Mouse (Mus musculus): ENCODE data around the gene Xlr5a. TPM values are rescaled to one million over a fixed set of nuclear protein-coding genes. Genes with fewer than 3 reads are reported as not detected.
"Not testable (repeated sequence)": the region's sequence is repeated elsewhere in the genome, so short reads cannot be mapped to it uniquely, and the experiment has no call there.

Xlr5a gene
- total RNA-seq, 2 experiments from 2014 or later: not detected

DNA sequence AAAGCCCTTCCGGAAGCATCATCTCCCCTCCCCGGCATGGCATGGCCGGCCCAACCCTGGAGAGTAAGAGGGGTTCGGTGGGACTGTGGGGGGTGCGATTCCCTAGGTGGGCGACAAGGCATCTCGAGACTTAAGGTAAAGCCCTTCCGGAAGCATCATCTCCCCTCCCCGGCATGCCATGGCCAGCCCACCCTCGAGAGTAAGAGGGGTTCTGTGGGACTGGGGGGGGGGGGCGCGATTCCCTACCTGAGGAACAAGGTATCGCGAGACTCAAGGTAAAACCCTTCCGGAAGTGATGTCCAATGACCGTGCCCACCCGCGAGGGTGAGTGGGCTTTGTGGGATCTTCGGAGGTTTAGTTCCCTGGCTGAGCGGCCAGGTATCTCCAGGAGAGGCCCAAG is 144.3 kb downstream of the Xlr5a start, which contains the start of gene Xlr5b:
Gene Xlr5b (plus strand): TSS at position 301 of the 400 bp plus-strand sequence.
- DNase-seq: not testable (repeated sequence)

DNA sequence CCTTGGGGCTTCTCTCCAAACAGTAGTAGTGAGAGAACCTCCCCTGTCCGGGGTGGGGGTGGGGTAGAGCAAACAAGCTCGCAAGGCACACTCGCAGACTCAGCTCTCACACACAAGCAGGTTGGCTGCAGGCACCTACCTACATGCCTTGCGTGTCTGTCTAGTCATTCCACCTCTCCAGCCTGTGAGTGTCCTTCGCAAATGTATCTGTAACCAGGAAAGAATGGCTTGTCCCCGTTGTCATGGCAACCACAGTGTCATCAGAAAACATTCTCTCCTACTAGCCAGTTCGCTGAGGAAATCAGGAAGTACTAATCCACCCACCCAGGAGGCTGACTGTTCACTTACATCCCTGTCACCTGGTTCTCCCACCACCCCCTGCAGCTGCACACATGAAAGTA is 149.6 kb downstream of the Xlr5a start:
- not testable (repeated sequence) for DNase-seq

DNA sequence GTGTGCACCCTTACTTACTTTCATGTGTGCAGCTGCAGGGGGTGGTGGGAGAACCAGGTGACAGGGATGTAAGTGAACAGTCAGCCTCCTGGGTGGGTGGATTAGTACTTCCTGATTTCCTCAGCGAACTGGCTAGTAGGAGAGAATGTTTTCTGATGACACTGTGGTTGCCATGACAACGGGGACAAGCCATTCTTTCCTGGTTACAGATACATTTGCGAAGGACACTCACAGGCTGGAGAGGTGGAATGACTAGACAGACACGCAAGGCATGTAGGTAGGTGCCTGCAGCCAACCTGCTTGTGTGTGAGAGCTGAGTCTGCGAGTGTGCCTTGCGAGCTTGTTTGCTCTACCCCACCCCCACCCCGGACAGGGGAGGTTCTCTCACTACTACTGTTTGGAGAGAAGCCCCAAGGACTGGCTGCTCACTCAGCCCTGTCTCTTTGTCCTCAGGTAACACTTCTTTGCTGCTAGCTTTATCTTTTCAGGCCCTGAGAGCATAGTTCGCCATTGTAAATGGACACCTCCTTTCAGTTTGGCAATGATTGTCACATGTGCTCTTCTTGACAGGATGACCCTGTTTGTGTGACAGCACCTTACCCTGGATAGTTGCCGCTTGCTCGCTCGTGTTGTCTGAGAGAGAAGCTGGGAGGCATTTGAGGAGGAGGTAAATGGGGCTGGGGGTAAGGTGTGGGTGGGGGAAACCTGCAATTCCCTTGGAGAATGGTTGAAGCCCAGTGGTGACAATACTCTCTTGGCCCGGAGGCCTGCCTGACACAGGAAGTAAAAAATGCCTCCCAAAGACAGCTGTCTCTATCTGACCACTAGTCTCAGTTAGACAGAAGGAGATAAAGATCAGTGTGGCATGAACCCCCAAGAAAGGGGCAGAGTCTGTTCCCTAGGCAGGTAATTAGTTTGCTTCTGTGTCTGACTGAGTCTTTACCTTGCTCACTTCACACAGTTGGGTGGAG is 169.6 kb downstream of the Xlr5a start:
- DNase-seq: not testable (repeated sequence)

DNA sequence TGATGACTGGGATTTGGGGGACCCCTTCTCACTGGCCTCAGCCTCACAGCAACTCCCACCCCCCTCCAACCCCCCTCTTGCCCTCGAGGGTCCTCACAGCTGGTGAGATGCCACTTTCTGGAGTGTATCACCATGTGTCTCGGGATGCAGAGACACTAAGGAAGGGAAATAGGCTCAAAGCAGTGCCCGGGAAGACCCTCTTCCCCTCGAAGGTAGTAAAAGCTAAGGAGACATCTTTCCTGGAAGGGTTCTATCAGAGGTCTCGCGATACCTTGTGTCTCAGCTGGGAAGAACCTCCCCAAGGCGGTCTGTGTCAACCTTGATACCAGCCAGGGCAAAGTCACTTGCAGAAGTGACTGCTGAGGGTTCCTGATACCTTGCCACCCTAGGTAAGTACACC is 176.0 kb downstream of the Xlr5a start, which contains the start of gene Gm14685:
Gene Gm14685 (plus strand): TSS at position 301 of the 400 bp plus-strand sequence.
- DNase-seq: not testable (repeated sequence)

DNA sequence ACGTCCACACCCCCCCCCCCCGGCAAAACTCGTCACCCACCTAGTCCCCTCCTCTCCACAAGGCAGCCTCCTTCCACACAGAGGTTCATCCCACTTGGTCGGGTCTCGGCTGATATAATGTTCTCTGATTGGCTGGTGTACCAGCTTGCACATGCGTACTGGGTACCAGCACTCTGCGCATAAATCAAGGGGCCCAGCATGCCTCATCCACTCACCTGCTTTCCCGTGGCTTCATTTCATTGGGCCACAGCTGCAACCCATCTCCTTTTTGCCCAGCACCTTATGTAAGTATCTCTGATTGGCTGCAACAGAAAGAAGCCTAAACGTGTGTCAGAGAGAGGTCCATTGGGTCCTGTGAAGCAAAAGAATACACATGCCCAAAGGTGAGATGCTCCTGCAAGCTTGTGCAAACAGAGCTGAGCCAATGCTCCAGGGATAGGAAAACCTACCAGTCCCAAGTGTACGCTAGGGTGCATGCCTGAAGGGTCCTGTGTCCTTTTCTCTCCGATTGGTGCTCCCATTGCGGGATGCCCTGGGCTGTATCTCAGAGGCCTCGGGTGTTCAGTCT is 195.8 kb downstream of the Xlr5a start, which contains the start of gene Xlr3a:
Gene Xlr3a (minus strand): TSS at position 155 of the 568 bp plus-strand sequence.
- DNase-seq: not testable (repeated sequence)

DNA sequence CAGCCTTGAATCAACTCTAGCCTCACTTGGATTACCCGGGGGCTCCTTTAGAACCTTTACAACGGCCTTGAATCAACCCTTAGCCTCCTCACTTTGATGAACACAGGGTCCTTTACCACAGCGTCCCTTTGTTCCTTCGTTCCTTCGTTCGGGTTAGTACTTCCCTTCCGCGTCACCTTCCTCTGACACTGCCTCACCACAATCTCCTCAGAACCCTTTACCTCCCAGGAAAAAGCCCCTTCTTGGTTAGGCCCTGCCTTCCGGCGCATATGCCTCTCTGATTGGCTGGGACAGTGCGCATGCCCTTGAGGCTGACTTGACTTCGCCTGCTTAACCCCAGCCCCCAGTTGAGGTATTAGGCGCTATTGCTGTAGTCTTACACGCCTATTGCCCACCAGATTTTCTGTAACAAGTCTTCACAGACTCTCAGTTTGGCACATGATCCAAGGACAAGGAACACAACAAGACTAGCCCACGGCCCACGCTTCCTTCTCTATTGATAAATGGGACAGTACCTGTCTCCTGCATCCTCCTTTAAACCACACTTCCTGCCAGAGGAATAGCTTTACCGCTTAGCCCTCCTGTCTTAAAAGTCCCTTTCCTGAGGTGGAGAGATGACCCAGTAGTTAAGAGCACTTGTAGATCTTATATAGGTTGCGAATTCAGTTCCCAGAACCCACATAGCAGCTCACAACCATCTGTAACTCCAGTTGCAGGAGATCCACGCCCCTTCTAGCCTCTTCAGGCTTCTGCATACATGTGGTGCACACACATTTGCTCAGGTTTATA is 210.3 kb downstream of the Xlr5a start, which contains the start of gene Xlr4a:
Gene Xlr4a (minus strand): TSS at position 212 of the 789 bp plus-strand sequence.
- not testable (repeated sequence) for DNase-seq

DNA sequence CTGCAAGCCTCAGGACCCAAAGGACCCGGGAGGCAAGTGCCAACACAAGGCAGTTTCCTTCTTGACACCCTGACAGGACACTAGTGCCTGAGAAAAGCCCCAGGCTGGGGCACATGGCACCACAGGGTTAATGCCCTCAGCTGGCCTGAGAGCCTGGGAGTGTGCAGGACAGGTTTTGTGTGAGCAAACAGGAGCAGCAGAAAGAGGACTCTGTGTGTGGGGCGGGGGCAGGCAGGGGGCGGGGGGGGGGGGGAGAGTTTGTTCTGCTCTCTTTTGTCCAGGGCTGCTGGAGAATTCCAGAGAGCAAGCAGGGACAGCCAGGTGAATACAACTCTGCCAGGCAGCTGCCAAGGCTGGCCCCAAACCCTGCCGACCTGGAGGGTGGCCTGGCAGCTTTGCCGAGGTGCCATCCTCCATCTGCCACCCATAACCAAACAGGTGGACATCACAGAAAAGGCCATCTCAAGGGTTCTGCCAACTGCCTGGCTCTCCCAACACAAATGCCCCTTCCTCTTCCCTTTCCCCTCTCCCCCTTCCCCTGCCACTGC is 225.9 kb downstream of the Xlr5a start:
- not testable (repeated sequence) for DNase-seq

DNA sequence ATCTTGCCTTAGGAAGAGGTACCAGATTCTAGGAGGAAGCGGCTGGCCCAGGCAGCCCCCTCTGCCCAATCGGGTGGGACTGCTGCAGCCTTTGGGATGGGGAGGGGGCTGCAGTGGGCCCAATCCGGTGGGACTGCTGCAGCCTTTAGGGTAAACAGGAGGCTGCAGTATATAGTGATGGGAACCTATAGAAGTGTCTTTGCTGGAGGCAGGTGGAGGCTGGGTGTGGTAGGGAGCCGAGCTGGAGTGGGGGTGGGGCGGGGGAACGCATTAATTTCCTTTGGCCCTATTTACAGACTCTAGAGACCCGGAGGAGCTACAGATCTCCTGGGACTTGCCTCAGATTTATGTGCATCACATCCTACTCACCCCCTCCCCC is 228.4 kb downstream of the Xlr5a start, which contains the start of gene Pnma3:
Gene Pnma3 (plus strand): TSS at position 373 of the 379 bp plus-strand sequence.
- DNase-seq: no peak

DNA sequence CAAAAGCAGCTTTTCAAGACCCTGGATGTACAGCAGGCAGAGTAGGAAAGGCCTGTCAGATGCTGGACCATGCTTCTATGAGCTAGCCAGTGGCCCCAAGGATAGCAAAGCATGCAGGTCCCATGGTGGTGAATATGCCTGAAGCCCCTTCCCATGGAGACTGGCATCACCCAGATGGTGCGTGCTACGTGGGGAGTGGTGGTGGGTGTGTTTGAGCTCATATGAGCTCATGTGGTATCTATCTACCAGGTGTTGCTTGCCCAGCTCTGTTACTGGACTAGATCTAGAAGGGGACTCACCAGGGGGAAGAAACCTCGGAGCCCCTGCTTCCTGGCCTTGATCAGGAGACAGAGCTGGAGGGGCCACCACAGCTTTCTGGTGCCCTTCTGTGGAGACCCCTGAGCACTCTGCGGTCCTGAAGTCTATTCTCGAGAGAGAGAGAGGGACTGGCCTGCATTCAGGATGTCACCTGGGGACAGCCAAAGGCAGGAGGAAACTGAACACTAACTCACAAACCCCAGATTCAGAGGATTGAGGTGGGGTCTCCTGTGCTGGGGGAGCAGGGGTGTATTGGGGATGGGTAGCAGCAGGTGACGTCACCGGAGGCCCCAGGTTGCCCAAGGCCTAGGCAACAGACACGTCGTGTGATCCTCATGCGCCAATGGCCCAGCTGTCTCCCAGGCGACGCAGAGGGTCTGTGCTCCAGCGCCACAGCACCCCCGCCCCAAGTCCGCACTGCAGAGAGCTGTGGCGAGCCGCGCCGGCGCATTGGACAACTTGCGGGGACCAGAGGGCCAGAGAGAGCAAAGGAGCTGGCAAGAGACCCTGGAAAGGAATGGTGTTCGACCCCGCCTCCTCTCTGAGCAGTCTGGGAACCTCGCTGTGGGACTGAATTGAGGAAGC is 229.0 kb downstream of the Xlr5a start:
- no peak for DNase-seq

DNA sequence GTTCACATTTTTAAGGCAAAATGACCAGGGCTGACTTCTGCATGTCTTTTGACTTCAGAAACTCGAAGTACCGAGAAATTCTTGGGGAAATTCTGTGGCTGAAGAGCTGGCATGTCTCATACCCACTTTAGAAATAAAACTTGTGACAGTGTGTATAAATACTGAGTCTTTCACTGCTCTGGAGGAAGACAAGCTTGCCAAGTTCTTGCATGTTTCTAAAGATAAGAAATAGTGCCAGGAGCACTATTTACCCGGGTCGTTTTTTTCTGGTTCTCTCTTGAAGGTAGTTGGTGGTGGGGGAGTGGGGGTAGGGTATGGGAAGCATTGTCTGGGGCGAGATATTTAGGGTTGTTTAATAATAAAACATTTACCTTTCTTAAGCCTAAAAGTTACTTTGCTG is 230.5 kb downstream of the Xlr5a start:
- no peak for DNase-seq

DNA sequence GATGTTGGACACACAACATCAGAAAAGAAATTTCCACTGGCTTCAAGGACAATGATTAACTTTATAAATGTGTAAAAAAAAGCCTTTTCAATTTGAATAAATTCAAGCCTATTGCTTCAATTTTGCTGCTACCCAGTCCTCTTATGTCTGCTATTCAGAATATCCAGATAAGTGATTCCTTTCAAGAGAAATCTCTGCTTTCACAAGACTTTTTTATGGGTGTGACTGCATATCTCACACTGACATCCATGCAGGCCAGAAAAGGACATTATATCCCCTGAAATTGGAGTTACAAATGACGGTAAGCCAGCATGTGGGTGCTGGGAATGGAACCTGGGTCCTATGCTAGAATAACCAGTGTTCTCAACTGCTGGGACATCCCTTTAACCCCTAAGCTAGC is 231.2 kb downstream of the Xlr5a start:
- DNase-seq: no peak

Other genes starting within 250 kb of the Xlr5a start
- gene Pnma3, start 228.2 kb downstream of the Xlr5a start, total RNA-seq (2021): under 1 TPM; 0.10 to 0.13 TPM
- 1 to 10 TPM in 1 of 2 experiments, under 1 TPM in 1; 0.53 to 1.2 TPM for gene Xlr4a, start 210.5 kb downstream of the Xlr5a start, total RNA-seq (2021)
- under 1 TPM; 0.53 to 0.76 TPM for gene Xlr3a, start 195.9 kb downstream of the Xlr5a start, total RNA-seq (2021)
- gene Gm14685, start 175.9 kb downstream of the Xlr5a start, total RNA-seq (2021): under 1 TPM in 1 of 2 experiments, not detected in 1; 0.13 TPM
- gene Xlr5b, start 144.2 kb downstream of the Xlr5a start, total RNA-seq (2021): not detected
- gene DXBay18, start 143.5 kb downstream of the Xlr5a start, total RNA-seq (2021): under 1 TPM in 1 of 2 experiments, not detected in 1; 0.10 TPM
- gene Spin2d, start 116.0 kb downstream of the Xlr5a start, total RNA-seq (2021): not detected
- 10 to 100 TPM in 1 of 2 experiments, 1 to 10 TPM in 1; 5.4 to 10.2 TPM for gene Xlr3b, start 100.8 kb downstream of the Xlr5a start, total RNA-seq (2021)
- under 1 TPM in 1 of 2 experiments, not detected in 1; 0.63 TPM for gene Xlr4b, start 78.6 kb downstream of the Xlr5a start, total RNA-seq (2021)
- 10 to 100 TPM in 1 of 2 experiments, 1 to 10 TPM in 1; 9.0 to 10.1 TPM for gene F8a, start 64.7 kb downstream of the Xlr5a start, total RNA-seq (2021)
- under 1 TPM in 1 of 2 experiments, not detected in 1; 0.99 TPM for gene Xlr4c, start 49.8 kb downstream of the Xlr5a start, total RNA-seq (2021)
- gene Xlr3c, start 27.6 kb downstream of the Xlr5a start, total RNA-seq (2021): under 1 TPM in 1 of 2 experiments, not detected in 1; 0.26 TPM
- not detected for gene Xlr5c, start within 50 bp of the Xlr5a start, total RNA-seq (2021)
- not detected for gene Gm45015, start 43.9 kb upstream of the Xlr5a start, total RNA-seq (2021)
- gene Zfp275, start 49.6 kb upstream of the Xlr5a start, total RNA-seq (2021): 10 to 100 TPM; 22.5 to 24.5 TPM
- not detected for gene Gm18336, start 105.8 kb upstream of the Xlr5a start, total RNA-seq (2021)
- under 1 TPM; 0.43 to 0.60 TPM for gene Zfp92, start 118.1 kb upstream of the Xlr5a start, total RNA-seq (2021)
- not detected for gene Trex2, start 142.4 kb upstream of the Xlr5a start, total RNA-seq (2021)
- 10 to 100 TPM; 30.0 to 31.5 TPM for gene Haus7, start 166.1 kb upstream of the Xlr5a start, total RNA-seq (2021)
- 100 to 1,000 TPM; 251 to 260 TPM for gene Bgn, start 190.6 kb upstream of the Xlr5a start, total RNA-seq (2021)
- 10 to 100 TPM; 34.9 to 52.5 TPM for gene Atp2b3, start 210.1 kb upstream of the Xlr5a start, total RNA-seq (2021)

Measured in adrenal gland, postnatal 36 days (tissue).